Mouse (Mus musculus): ENCODE data around the gene Sucla2.

DNA sequence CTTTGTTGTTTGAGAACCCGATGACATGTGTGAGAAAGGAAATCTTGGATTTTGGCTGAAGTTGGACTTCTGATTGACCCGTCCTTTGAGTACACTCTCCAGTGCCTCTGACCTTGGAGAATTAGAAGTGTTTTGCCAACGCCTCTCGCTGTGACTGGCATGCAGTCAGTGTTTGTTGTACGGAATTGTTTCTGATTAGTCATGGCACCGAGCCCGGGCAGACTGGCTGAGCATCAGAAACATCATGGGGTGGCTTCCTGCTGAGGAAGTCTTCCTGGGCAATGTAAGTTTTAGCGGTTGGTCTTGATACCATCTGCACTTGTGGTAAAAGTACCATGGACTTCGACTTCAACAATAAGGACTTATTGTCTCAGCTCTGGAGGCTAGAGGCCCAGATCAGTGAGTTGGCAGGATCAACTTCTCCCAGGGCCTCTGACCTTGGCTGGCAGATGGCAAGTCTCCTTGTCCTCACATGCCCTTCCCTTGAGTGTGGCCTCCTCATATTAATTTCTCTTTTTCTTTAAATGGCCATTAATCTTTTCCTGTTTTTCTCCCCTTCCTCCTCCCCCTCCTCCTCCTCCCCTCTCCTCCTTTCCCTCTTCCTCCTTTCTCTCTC is 107.6 kb downstream of the Sucla2 start:
- TF ChIP-seq CTCF (IDR thresholded peaks at IDR 0.05; ENCODE audit: borderline replicate concordance, insufficient read depth, low read length) = no peak
- no peak for TF ChIP-seq POLR2A (IDR thresholded peaks at IDR 0.05; ENCODE audit: low read depth, low read length)
